Mouse (Mus musculus) ovary, adult 10 weeks (tissue): Measurements from ENCODE around the gene Vmn2r8. TPM values are rescaled to one million over a fixed set of nuclear protein-coding genes. Genes with fewer than 3 reads are reported as not detected.

Experiments
- polyA plus RNA-seq: library from polyadenylated mRNA; stranded (reverse); fragments of 350-450 nt; fragmentation: Illumina TruSeq; extraction: RNeasy Lipid Tissue Mini Kit (QIAGEN cat#74804); gene quantifications from one replicate; pipeline ENCODE4 v1.2.3, GENCODE M21; 2014

Gene Vmn2r8
- polyA plus RNA-seq = not detected

GRCm38 (mm10) chr5:108808750-108809149, at the start of gene Vmn2r8:
Gene Vmn2r8, minus strand, starts transcription at chr5:108808850.

GRCm38 (mm10) chr5:108852501-108852900, 43.9 kb upstream of the Vmn2r8 start, which contains the start of gene Vmn2r9:
Gene Vmn2r9, minus strand, starts transcription at chr5:108852601.

DNA sequence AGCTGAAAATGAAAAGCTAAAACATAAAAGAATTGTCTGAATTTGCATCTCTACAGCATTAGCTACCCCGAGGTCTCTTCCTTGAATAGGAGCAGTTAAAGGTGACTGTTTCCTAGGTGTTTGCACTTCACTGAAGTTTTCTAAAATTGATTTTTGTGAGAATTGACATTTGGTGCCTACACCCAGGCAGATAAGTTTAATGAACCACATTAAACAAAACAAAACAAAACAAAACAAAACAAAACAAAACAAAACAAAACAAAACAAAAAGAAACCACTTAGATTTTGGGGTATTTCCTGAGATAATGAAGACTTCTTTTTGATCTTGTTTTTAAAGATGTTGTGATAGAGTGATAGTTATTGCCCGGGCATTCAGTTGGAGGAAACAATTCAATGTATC, 13.4 kb downstream of the Vmn2r8 start, which contains the start of gene Tmed11:
Gene Tmed11, minus strand, starts transcription at position 101 of the 400 bp plus-strand sequence.

GRCm38 (mm10) chr5:108774630-108775306, 33.9 kb downstream of the Vmn2r8 start, which contains the start of gene Rnf212:
Gene Rnf212, minus strand, starts transcription at chr5:108774982.

Other genes starting within 250 kb of the Vmn2r8 start
- gene Gak, start 179.1 kb downstream of the Vmn2r8 start, polyA plus RNA-seq = 44.5 TPM
- 24.3 TPM for gene Tmem175, start 179.1 kb downstream of the Vmn2r8 start, polyA plus RNA-seq
- 12.3 TPM for gene Idua, start 148.5 kb downstream of the Vmn2r8 start, polyA plus RNA-seq
- gene Dgkq, start 139.2 kb downstream of the Vmn2r8 start, polyA plus RNA-seq = 3.6 TPM
- gene Slc26a1, start 133.3 kb downstream of the Vmn2r8 start, polyA plus RNA-seq = not detected
- 6.7 TPM for gene Fgfrl1, start 116.5 kb downstream of the Vmn2r8 start, polyA plus RNA-seq
- 0.66 TPM for gene Rnf212, start 33.9 kb downstream of the Vmn2r8 start, polyA plus RNA-seq
- gene Tmed11, start 13.5 kb downstream of the Vmn2r8 start, polyA plus RNA-seq = not detected
- gene Vmn2r9, start 43.8 kb upstream of the Vmn2r8 start, polyA plus RNA-seq = not detected
- not detected for gene Vmn2r10, start 197.7 kb upstream of the Vmn2r8 start, polyA plus RNA-seq